ENCODE assay signal across 8 mouse cellular contexts in the genomic region with DNA sequence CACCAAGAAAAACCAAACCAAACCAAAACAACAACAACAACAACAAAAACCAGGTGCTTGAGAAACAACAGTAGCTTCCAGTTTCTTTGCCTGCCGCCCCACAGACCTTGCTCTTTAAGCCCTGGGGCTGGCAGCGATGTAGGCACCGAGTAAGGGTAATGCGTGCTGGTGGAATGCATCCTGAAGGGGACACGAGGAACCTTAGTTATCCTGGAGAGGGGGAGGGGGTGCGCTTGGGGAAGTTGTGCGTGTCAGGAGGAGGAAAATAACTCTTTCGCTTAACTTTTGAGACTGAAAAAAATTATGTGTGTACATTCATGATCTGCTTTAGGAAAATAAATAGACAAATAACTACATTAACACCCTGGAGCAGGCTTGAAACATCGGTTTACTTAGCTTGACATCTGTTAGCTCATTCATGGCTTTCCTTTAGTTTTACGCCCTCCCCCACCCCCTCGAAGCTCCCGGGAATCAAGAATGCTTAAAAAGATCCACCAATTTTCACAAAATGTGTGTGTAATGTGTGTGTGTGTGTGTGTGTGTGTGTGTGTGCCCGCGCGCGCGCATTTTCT. TPM values are rescaled to one million over a fixed set of nuclear protein-coding genes. Genes with fewer than 3 reads are reported as not detected.
A peak's percentile ranks its signal among the peaks of the same experiment; 100 is the strongest.
DNase-seq lines count a peak whose midpoint lies in the region; ATAC-seq and TF ChIP-seq lines count a peak whose summit lies in the region.

No protein-coding gene starts in this region.

- H3K4me1 ChIP-seq in lung, embryonic 16.5 days (replicated peaks; ENCODE audit: control insufficient read depth, insufficient read depth, low read length): peaks cover 3% of the 10 kb centered on the region
- no peaks in the 10 kb centered on the region; the same call in 1 of the 2 replicates for H3K4me1 ChIP-seq in hindbrain, postnatal 0 days (ENCODE audit: insufficient read depth, low read length)
- no peaks in the 10 kb centered on the region for H3K4me1 ChIP-seq in liver, embryonic 16.5 days (ENCODE audit: control insufficient read depth, low read depth, low read length)

- H3K36me3 ChIP-seq in lung, embryonic 16.5 days (ENCODE audit: control insufficient read depth, insufficient read depth, low read length): no peaks in the 10 kb centered on the region
- H3K36me3 ChIP-seq in hindbrain, postnatal 0 days (ENCODE audit: insufficient read depth, low read length): no peaks in the 10 kb centered on the region
- H3K36me3 ChIP-seq in liver, embryonic 16.5 days (ENCODE audit: control insufficient read depth, insufficient read depth): no peaks in the 10 kb centered on the region

- H3K27ac ChIP-seq in lung, embryonic 16.5 days (ENCODE audit: low read length): no peak overlapping the region
- no peak overlapping the region for H3K27ac ChIP-seq in hindbrain, postnatal 0 days
- H3K27ac ChIP-seq in liver, embryonic 16.5 days (ENCODE audit: low read length): no peak overlapping the region

- H3K4me3 ChIP-seq in lung, embryonic 16.5 days (ENCODE audit: low read length): peak overlapping the region; percentile 80
- peak overlapping the region; percentile 66 for H3K4me3 ChIP-seq in hindbrain, postnatal 0 days (ENCODE audit: low read length)
- peak overlapping the region; percentile 57 for H3K4me3 ChIP-seq in liver, embryonic 16.5 days (ENCODE audit: low read depth, low read length)

- H3K27me3 ChIP-seq in lung, embryonic 16.5 days (ENCODE audit: control insufficient read depth, insufficient read depth, low read depth, low read length): peaks cover 28% of the 10 kb centered on the region
- peaks cover 13% of the 10 kb centered on the region for H3K27me3 ChIP-seq in hindbrain, postnatal 0 days (ENCODE audit: insufficient read depth, low read length)
- H3K27me3 ChIP-seq in liver, embryonic 16.5 days (ENCODE audit: control insufficient read depth, insufficient read depth, low read depth, low read length): peaks cover 41% of the 10 kb centered on the region

- no peak for TF ChIP-seq CTCF in hindbrain, postnatal 0 days (IDR thresholded peaks at IDR 0.05; ENCODE audit: low read depth)

- 5% methylated on average over 17 of the region's 17 CpGs for WGBS in lung, embryonic 16.5 days
- 4% methylated on average over 17 of the region's 17 CpGs for WGBS in hindbrain, postnatal 0 days
- 5% methylated on average over 17 of the region's 17 CpGs for WGBS in liver, embryonic 16.5 days (ENCODE audit: insufficient replicate concordance)

- DNase-seq in lung, postnatal 25 days (ENCODE audit: low spot score): no peak
- no peak for DNase-seq in hindbrain, postnatal 0 days (ENCODE audit: low spot score)
- no peak for DNase-seq in urinary bladder, adult 2 months (ENCODE audit: low spot score)
- DNase-seq in frontal cortex, postnatal 25 days (ENCODE audit: low spot score in 2 of 2): no peak
- DNase-seq in adrenal gland, adult 8-10 months: no peak
- no peak for DNase-seq in left cerebral cortex, adult 18-20 months (ENCODE audit: low spot score in 2 of 2)

- H3K9me3 ChIP-seq in lung, embryonic 16.5 days (ENCODE audit: control insufficient read depth, low read length): no peaks in the 10 kb centered on the region
- no peaks in the 10 kb centered on the region for H3K9me3 ChIP-seq in hindbrain, postnatal 0 days (ENCODE audit: low read length)
- no peaks in the 10 kb centered on the region for H3K9me3 ChIP-seq in liver, embryonic 16.5 days (replicated peaks; ENCODE audit: control insufficient read depth, low read length)

- peak overlapping the region; percentile 78 for H3K9ac ChIP-seq in lung, embryonic 16.5 days (ENCODE audit: low read length)
- peak overlapping the region; percentile 40; the same call in 1 of the 2 replicates for H3K9ac ChIP-seq in hindbrain, postnatal 0 days (replicated peaks; ENCODE audit: low read length)
- H3K9ac ChIP-seq in liver, embryonic 16.5 days (ENCODE audit: low read depth, low read length): no peak overlapping the region

- peak overlapping the region; percentile 97 for H3K4me2 ChIP-seq in lung, embryonic 16.5 days (ENCODE audit: low read depth, low read length)
- H3K4me2 ChIP-seq in hindbrain, postnatal 0 days (ENCODE audit: low read depth, low read length): peak overlapping the region; percentile 100
- peak overlapping the region; percentile 72 for H3K4me2 ChIP-seq in liver, embryonic 16.5 days (ENCODE audit: low read depth, low read length)

- peak; percentile 53; the same call in 1 of the 2 replicates for ATAC-seq in lung, embryonic 16.5 days (ENCODE audit: low read depth)
- ATAC-seq in hindbrain, postnatal 0 days: no peak
- no peak for ATAC-seq in liver, embryonic 16.5 days (ENCODE audit: low read depth)

RNA-seq across cellular contexts. Expression of gene Ank3, which starts 1.3 kb away (rescaled TPM):
- 19.0 and 20.3 TPM in 2 replicates for polyA plus RNA-seq in lung, embryonic 16.5 days (2015; fragmentation: Nextera tagmentation; extraction: Ambion mirVana)
- 200 and 239 TPM in 2 replicates for total RNA-seq in hindbrain, postnatal 0 days (2014; rRNA removed)
- 58.7 and 60.1 TPM in 2 replicates for polyA plus RNA-seq in hindbrain, postnatal 0 days (2015; fragmentation: Nextera tagmentation; extraction: Ambion mirVana)
- polyA plus RNA-seq in liver, embryonic 16.5 days (2015; fragmentation: Nextera tagmentation; extraction: Ambion mirVana): 12.1 and 14.0 TPM in 2 replicates
- polyA plus RNA-seq in urinary bladder, adult 2 months (2012; rRNA removed): 27.3 and 40.3 TPM in 2 replicates
- total RNA-seq in adrenal gland, adult 8-10 months (2022): 10 to 100 TPM; 12.0 to 26.9 (median 20.4) TPM
- 100 to 1,000 TPM; 407 to 424 TPM for total RNA-seq in left cerebral cortex, adult 18-20 months (2021)

RNA-seq across cellular contexts. Expression of gene Cdk1, which starts 47.2 kb away (rescaled TPM):
- 561 and 586 TPM in 2 replicates for polyA plus RNA-seq in lung, embryonic 16.5 days (2015; fragmentation: Nextera tagmentation; extraction: Ambion mirVana)
- 28.1 and 44.3 TPM in 2 replicates for total RNA-seq in hindbrain, postnatal 0 days (2014; rRNA removed)
- 59.6 and 74.2 TPM in 2 replicates for polyA plus RNA-seq in hindbrain, postnatal 0 days (2015; fragmentation: Nextera tagmentation; extraction: Ambion mirVana)
- 254 and 271 TPM in 2 replicates for polyA plus RNA-seq in liver, embryonic 16.5 days (2015; fragmentation: Nextera tagmentation; extraction: Ambion mirVana)
- polyA plus RNA-seq in urinary bladder, adult 2 months (2012; rRNA removed): 12.1 and 18.0 TPM in 2 replicates
- total RNA-seq in adrenal gland, adult 8-10 months (2022): 1 to 10 TPM; 1.9 to 7.7 (median 2.8) TPM
- not detected for total RNA-seq in left cerebral cortex, adult 18-20 months (2021)
